Mouse (Mus musculus): ENCODE measurements around the gene Ppih. TPM values are rescaled to one million over a fixed set of nuclear protein-coding genes. Genes with fewer than 3 reads are reported as not detected.
A peak's percentile ranks its signal among the peaks of the same experiment; 100 is the strongest.

Gene Ppih
- 48.0 and 73.7 TPM in 2 replicates for polyA plus RNA-seq (2012; rRNA removed)

DNA sequence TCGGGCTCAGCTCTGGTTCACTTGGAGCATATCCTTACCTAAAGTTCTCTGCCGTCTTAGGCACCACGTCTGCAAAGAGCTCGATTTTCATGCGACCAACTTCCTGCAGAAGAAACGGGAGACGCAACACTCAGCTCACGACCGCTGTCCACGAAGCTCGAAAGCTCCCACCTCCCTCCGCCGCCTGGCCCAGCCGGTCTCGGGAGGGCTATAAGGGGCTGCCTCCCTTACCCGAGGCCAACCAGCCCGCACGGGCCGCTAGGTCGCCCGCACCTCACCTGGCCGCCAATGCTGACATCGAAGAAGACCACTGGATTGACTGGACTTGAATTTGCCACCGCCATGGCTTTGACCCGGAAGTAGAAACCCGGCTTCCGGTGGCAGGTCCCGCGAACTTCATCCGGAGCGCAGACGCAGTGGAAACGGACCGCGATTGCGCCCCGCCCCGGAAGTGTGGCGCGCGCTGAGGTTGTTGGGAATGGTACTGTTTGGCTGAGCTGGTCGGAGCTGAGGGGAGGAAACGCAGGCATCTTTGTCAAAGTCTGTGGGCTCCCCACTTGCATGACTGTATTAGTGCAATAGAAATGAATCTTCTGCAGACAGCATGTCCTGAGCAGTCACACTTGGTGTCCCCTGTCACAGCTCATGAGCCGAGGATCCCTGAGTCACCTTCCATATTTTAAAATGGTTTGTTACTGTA lies at the start of gene Ppih:
Gene Ppih (minus strand): TSS at position 416 of the 700 bp plus-strand sequence.
- peak; percentile 66; the same call in 1 of the 2 replicates for TF ChIP-seq POLR2A (IDR thresholded peaks at IDR 0.05; ENCODE audit: borderline replicate concordance, extremely low read depth, insufficient read depth, insufficient read length, poor library complexity, severe bottlenecking)
- no peak for TF ChIP-seq CTCF (IDR thresholded peaks at IDR 0.05; ENCODE audit: borderline replicate concordance, extremely low read depth, insufficient read depth, insufficient read length)
- DNase-seq (ENCODE audit: low read depth), result peak; percentile 99

DNA sequence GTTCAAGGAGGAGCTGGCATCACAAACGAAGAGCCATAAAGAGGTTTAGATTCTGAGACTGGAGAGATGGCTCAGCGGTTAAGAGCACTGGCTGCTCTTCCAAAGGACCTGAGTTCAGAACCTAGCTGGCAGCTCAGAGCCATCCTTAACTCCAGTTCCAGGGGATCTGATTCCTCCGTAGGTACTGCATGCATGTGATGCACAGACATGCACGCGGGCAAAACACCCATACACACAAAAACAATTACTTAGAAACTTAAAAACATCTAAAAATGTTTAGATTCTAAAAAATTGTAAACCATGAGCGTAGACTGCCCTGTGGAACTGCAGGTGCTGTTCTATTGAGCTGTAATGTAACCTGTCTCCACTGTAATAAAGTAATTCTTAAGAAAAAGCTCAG lies 49.1 kb upstream of the Ppih start:
- TF ChIP-seq POLR2A (IDR thresholded peaks at IDR 0.05; ENCODE audit: borderline replicate concordance, extremely low read depth, insufficient read depth, insufficient read length, poor library complexity, severe bottlenecking) (no peak), CTCF (IDR thresholded peaks at IDR 0.05; ENCODE audit: borderline replicate concordance, extremely low read depth, insufficient read depth, insufficient read length) (no peak)

GRCm38 (mm10) chr4:119366758-119367526 lies 46.6 kb upstream of the Ppih start:
- no peak for TF ChIP-seq CTCF (IDR thresholded peaks at IDR 0.05; ENCODE audit: borderline replicate concordance, extremely low read depth, insufficient read depth, insufficient read length)
- no peak for TF ChIP-seq POLR2A (IDR thresholded peaks at IDR 0.05; ENCODE audit: borderline replicate concordance, extremely low read depth, insufficient read depth, insufficient read length, poor library complexity, severe bottlenecking)
- DNase-seq (ENCODE audit: low read depth), result no peak

More for the DNA sequence above, 49.1 kb upstream of the Ppih start:
- DNase-seq (ENCODE audit: low read depth), result no peak

- DNase-seq (ENCODE audit: low read depth), result no peak
- TF ChIP-seq POLR2A (IDR thresholded peaks at IDR 0.05; ENCODE audit: borderline replicate concordance, extremely low read depth, insufficient read depth, insufficient read length, poor library complexity, severe bottlenecking), result no peak
- TF ChIP-seq CTCF (IDR thresholded peaks at IDR 0.05; ENCODE audit: borderline replicate concordance, extremely low read depth, insufficient read depth, insufficient read length), result peak; percentile 1; the same call in 1 of the 2 replicates
Measured at GRCm38 (mm10) chr4:119362231-119362630, 41.9 kb upstream of the Ppih start.

GRCm38 (mm10) chr4:119359196-119359971 lies 39.0 kb upstream of the Ppih start:
- TF ChIP-seq POLR2A (IDR thresholded peaks at IDR 0.05; ENCODE audit: borderline replicate concordance, extremely low read depth, insufficient read depth, insufficient read length, poor library complexity, severe bottlenecking), result peak; percentile 14; the same call in 1 of the 2 replicates
- TF ChIP-seq CTCF (IDR thresholded peaks at IDR 0.05; ENCODE audit: borderline replicate concordance, extremely low read depth, insufficient read depth, insufficient read length), result no peak
- DNase-seq (ENCODE audit: low read depth), result peak; percentile 76

DNA sequence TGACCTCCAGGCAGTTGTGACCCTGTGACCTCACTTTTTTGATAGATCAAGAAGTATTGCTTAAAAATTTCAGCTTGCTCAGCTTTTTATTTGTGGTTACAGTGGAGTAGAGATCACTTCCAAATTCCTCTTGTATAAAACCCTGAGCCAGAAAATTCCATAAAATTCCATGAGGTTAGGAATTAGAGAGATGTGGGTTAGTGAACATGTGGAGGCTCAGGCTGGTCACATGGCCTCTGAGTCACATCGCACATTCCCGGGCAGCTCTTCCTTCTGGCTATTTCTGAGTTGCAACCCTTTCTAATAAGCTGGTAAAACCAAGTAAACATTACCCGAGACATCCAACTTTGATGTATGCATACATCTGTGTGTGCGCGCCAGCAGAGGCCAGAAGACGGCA lies 25.2 kb upstream of the Ppih start:
- no peak for TF ChIP-seq POLR2A (IDR thresholded peaks at IDR 0.05; ENCODE audit: borderline replicate concordance, extremely low read depth, insufficient read depth, insufficient read length, poor library complexity, severe bottlenecking)
- no peak for TF ChIP-seq CTCF (IDR thresholded peaks at IDR 0.05; ENCODE audit: borderline replicate concordance, extremely low read depth, insufficient read depth, insufficient read length)

DNA sequence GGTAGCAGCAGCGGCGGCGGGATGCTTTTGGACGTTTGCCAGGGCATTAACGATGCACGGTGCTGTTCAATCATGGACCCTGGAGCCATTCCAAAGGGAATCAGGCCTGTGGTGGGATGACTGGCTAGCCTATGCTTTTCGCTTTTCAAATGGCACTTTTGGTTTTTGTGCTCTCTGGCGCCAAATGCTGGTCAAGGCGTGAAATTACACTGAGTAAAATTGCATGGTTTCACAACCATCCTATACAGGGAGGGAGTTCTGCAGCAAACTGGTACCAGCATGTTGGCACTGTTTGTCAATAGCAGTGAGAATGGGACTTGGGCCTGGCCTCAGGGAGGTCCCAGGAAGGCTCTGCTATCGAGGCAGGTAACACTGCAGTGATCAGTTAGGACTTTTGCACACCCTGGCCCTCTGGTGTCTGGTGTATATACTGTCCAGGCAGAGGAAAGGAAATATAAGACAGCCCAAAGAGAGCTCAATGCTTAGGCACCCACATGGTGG lies 18.6 kb upstream of the Ppih start:
- TF ChIP-seq POLR2A (IDR thresholded peaks at IDR 0.05; ENCODE audit: borderline replicate concordance, extremely low read depth, insufficient read depth, insufficient read length, poor library complexity, severe bottlenecking) (no peak), CTCF (IDR thresholded peaks at IDR 0.05; ENCODE audit: borderline replicate concordance, extremely low read depth, insufficient read depth, insufficient read length) (peak; percentile 76; the same call in 1 of the 2 replicates)
- DNase-seq (ENCODE audit: low read depth), result peak; percentile 96

More for the DNA sequence above, 25.2 kb upstream of the Ppih start:
- DNase-seq (ENCODE audit: low read depth), result no peak

DNA sequence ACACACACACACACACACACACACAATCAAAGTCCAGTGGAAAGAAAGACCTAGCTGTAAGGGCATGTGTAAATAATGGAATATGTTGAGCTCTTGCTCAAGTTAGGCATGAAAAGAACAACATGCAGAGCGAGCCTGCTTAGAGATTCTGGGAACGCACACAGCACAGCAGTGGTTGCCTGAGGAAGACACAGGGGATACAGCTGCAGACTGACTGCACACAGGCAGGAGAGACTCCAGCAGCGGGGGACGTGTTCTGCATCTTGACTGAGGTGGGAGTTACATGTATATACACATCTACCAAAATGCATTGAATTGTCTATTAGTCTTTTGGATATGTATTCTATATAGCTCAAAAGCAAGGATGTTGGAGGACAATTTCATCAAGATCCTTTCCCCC lies 18.1 kb upstream of the Ppih start:
- DNase-seq (ENCODE audit: low read depth), result peak; percentile 89
- TF ChIP-seq POLR2A (IDR thresholded peaks at IDR 0.05; ENCODE audit: borderline replicate concordance, extremely low read depth, insufficient read depth, insufficient read length, poor library complexity, severe bottlenecking) (no peak), CTCF (IDR thresholded peaks at IDR 0.05; ENCODE audit: borderline replicate concordance, extremely low read depth, insufficient read depth, insufficient read length) (no peak)

GRCm38 (mm10) chr4:119333487-119333886 lies 13.1 kb upstream of the Ppih start:
- no peak for TF ChIP-seq POLR2A (IDR thresholded peaks at IDR 0.05; ENCODE audit: borderline replicate concordance, extremely low read depth, insufficient read depth, insufficient read length, poor library complexity, severe bottlenecking)
- TF ChIP-seq CTCF (IDR thresholded peaks at IDR 0.05; ENCODE audit: borderline replicate concordance, extremely low read depth, insufficient read depth, insufficient read length), result no peak
- DNase-seq (ENCODE audit: low read depth), result no peak

DNA sequence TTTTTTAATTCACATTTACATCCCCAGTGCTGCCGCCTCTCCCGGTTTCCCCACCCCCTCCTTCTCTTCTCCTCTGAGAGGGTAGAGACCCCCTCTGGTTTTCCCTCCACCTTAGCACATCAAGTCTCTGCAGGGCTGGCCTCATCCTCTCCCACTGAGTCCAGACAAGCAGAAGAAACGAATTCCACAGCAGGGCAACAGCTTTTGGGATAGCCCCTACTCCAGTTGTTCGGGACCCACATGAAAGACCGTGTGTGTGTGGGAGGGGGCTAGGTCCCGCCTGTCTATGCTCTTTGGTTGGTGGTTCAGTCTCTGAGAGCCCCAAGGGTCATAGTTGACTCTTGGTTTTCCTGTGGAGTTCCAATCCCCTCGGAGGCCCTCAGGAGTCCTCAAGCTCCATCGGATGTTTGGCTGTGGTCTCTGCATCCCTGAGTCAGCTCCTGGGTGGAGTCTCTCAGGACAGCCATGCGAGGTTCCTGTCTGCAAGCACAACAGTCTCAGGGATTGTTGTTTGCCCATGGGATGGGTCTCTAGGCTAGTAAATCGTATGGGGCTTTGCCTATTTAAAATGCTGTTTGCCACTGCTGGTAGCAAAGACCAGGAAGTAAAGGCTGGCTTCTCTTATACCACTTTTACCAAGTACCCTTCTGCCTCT lies 677 bp upstream of the Ppih start:
- DNase-seq (ENCODE audit: low read depth), result peak; percentile 1
- no peak for TF ChIP-seq CTCF (IDR thresholded peaks at IDR 0.05; ENCODE audit: borderline replicate concordance, extremely low read depth, insufficient read depth, insufficient read length)
- TF ChIP-seq POLR2A (IDR thresholded peaks at IDR 0.05; ENCODE audit: borderline replicate concordance, extremely low read depth, insufficient read depth, insufficient read length, poor library complexity, severe bottlenecking), result no peak

All from brain, embryonic 14.5 days (tissue).